Mouse (Mus musculus) ES-Bruce4 (cell line): ENCODE results near the gene Cracr2b.

Experiments
- CTCF ChIP-seq: IDR thresholded peaks from one replicate; pipeline ENCODE4 v1.8.1; 2011; ENCODE audit warnings: low read depth, low read length
- EP300 ChIP-seq: IDR thresholded peaks from 2 replicates; pipeline ENCODE4 v1.6.1; 2011; ENCODE audit warnings: low read depth, low read length; ENCODE audit not compliant: insufficient read depth
- POLR2A ChIP-seq: IDR thresholded peaks from one replicate; pipeline ENCODE4 v1.8.1; 2011; ENCODE audit warnings: low read length; ENCODE audit not compliant: insufficient read depth

GRCm38 (mm10) chr7:141467230-141468030 is 6.5 kb downstream of the Cracr2b start, which contains the start of gene Cd151:
- TF ChIP-seq CTCF (no peak), POLR2A (peak; percentile 41), EP300 (no peak)
